Comparison of ENCODE assay signal across 9 mouse cellular contexts in genomic region chr5:139084302-139084701, GRCm38 (mm10).
DNase-seq lines count a peak whose midpoint lies in the region; ATAC-seq and TF ChIP-seq lines count a peak whose summit lies in the region.
"Had no signal": no experiment of that assay in that cellular context is flagged by ENCODE, and none has a peak within 500 bp of the region (broad histone marks: within the 10 kb centered on the region; RNA-seq: fewer than 3 reads in every experiment).

No protein-coding gene starts in this region.

- peaks cover 47% of the 10 kb centered on the region for H3K4me1 ChIP-seq in heart, embryonic 12.5 days (replicated peaks)
- H3K4me1 ChIP-seq in forebrain, embryonic 15.5 days = peaks cover 6% of the 10 kb centered on the region
- no peaks in the 10 kb centered on the region for H3K4me1 ChIP-seq in hindbrain, embryonic 11.5 days (replicated peaks; ENCODE audit: control insufficient read depth, insufficient read depth, low read length)

- 0 out of 2 replicates have a peak, but pooled peaks have one; percentile 46 for ATAC-seq in heart, embryonic 12.5 days (ENCODE audit: insufficient number of reproducible peaks, low FRiP score)
- ATAC-seq in forebrain, embryonic 15.5 days (replicated peaks) = no peak
- ATAC-seq in hindbrain, embryonic 11.5 days (ENCODE audit: low FRiP score) = no peak
- no peak for ATAC-seq in erythroblast, adult 5-6 weeks (replicated peaks; ENCODE audit: low FRiP score, poor library complexity, severe bottlenecking)

- no peaks in the 10 kb centered on the region for H3K36me3 ChIP-seq in heart, embryonic 12.5 days
- H3K36me3 ChIP-seq in forebrain, embryonic 15.5 days = no peaks in the 10 kb centered on the region
- no peaks in the 10 kb centered on the region for H3K36me3 ChIP-seq in hindbrain, embryonic 11.5 days (ENCODE audit: control insufficient read depth, insufficient read depth, low read length)

- 44% methylated on average over 6 of the region's 6 CpGs for WGBS in heart, embryonic 12.5 days
- WGBS in forebrain, embryonic 15.5 days = 79% methylated on average over 6 of the region's 6 CpGs
- 90% methylated on average over 6 of the region's 6 CpGs for WGBS in hindbrain, embryonic 11.5 days

- TF ChIP-seq POLR2A in brain, embryonic 14.5 days (IDR thresholded peaks at IDR 0.05; ENCODE audit: borderline replicate concordance, extremely low read depth, insufficient read depth, insufficient read length, poor library complexity, severe bottlenecking) = no peak

- H3K9me3 ChIP-seq in heart, embryonic 12.5 days (replicated peaks) = no peaks in the 10 kb centered on the region
- H3K9me3 ChIP-seq in forebrain, embryonic 15.5 days = no peaks in the 10 kb centered on the region
- no peaks in the 10 kb centered on the region for H3K9me3 ChIP-seq in hindbrain, embryonic 11.5 days (ENCODE audit: control insufficient read depth, low read length)
- H3K9me3 ChIP-seq: neural tube, embryonic 13.5 days had no signal

- H3K27ac ChIP-seq in heart, embryonic 12.5 days (ENCODE audit: poor library complexity, severe bottlenecking) = peak overlapping the region; percentile 45
- H3K27ac ChIP-seq in forebrain, embryonic 15.5 days (replicated peaks) = no peak overlapping the region
- H3K27ac ChIP-seq in hindbrain, embryonic 11.5 days (ENCODE audit: low read depth, low read length) = no peak overlapping the region
- H3K27ac ChIP-seq: neural tube, embryonic 13.5 days had no signal

- peak; percentile 80 for DNase-seq in adrenal gland, adult 2 months
- peak; percentile 29 for DNase-seq in brain, embryonic 14.5 days (ENCODE audit: low read depth)
- peak; percentile 55 for DNase-seq in left cerebral cortex, adult 11 months (ENCODE audit: low spot score)
- DNase-seq in hindbrain, embryonic 11.5 days (ENCODE audit: low spot score) = no peak
- no peak for DNase-seq in kidney, postnatal 10 days

- no peak overlapping the region for H3K4me2 ChIP-seq in heart, embryonic 12.5 days
- no peak overlapping the region for H3K4me2 ChIP-seq in forebrain, embryonic 15.5 days (replicated peaks)
- H3K4me2 ChIP-seq in hindbrain, embryonic 11.5 days (replicated peaks; ENCODE audit: low read depth, low read length) = no peak overlapping the region
- H3K4me2 ChIP-seq: neural tube, embryonic 13.5 days had no signal

- no peak overlapping the region for H3K4me3 ChIP-seq in heart, embryonic 12.5 days
- H3K4me3 ChIP-seq in forebrain, embryonic 15.5 days = no peak overlapping the region
- H3K4me3 ChIP-seq in hindbrain, embryonic 11.5 days (ENCODE audit: low read depth, low read length) = no peak overlapping the region
- H3K4me3 ChIP-seq: neural tube, embryonic 13.5 days had no signal

- TF ChIP-seq CTCF in brain, embryonic 14.5 days (IDR thresholded peaks at IDR 0.05; ENCODE audit: borderline replicate concordance, extremely low read depth, insufficient read depth, insufficient read length) = no peak

- H3K9ac ChIP-seq in heart, embryonic 12.5 days = no peak overlapping the region
- no peak overlapping the region for H3K9ac ChIP-seq in forebrain, embryonic 15.5 days (replicated peaks)
- no peak overlapping the region for H3K9ac ChIP-seq in hindbrain, embryonic 11.5 days (ENCODE audit: low read depth, low read length)

- H3K27me3 ChIP-seq in heart, embryonic 12.5 days (replicated peaks) = no peaks in the 10 kb centered on the region
- H3K27me3 ChIP-seq in forebrain, embryonic 15.5 days = no peaks in the 10 kb centered on the region
- H3K27me3 ChIP-seq in hindbrain, embryonic 11.5 days (ENCODE audit: control insufficient read depth, insufficient read depth, low read length) = no peaks in the 10 kb centered on the region
- H3K27me3 ChIP-seq: neural tube, embryonic 13.5 days had no signal

Comparison
In these comparisons a context has a peak if more than half of its experiments do, and no peak if none do; other contexts are left out.
1. DNase-seq: peak in adrenal gland, adult 2 months (single experiment), brain, embryonic 14.5 days (single experiment) and left cerebral cortex, adult 11 months (single experiment); none in hindbrain, embryonic 11.5 days (single experiment) and kidney, postnatal 10 days (single experiment).